8 mouse cellular contexts compared by ENCODE assay signal in the genomic region with DNA sequence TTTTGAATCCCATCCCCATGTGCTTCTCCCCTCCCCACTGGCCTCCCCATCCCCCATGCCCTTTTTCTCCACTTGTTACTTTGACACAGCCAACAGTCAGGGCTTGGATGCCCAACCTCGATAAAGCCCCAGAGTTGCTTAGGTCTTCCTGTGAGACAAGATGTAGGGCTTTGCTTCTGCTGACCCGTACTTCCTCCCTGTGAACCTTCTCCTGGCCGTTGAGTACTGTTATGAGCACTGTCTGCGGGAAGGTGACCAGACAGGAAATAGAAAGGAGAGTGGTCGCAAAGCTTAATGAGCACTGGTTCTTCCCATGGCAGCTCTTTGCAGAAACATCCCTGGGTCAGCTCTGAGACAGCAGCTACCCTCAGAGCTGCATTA. TPM values are rescaled to one million over a fixed set of nuclear protein-coding genes. Genes with fewer than 3 reads are reported as not detected.
DNase-seq lines count a peak whose midpoint lies in the region; ATAC-seq and TF ChIP-seq lines count a peak whose summit lies in the region.

No protein-coding gene starts in this region.

- TF ChIP-seq CTCF in lung, embryonic 14.5 days (IDR thresholded peaks at IDR 0.05; ENCODE audit: low read depth) = no peak

- DNase-seq in lung, embryonic 14.5 days = no peak
- DNase-seq in lung, postnatal 14 days = no peak
- no peak for DNase-seq in embryonic facial prominence, embryonic 10.5 days (ENCODE audit: low spot score)
- no peak for DNase-seq in ovary, postnatal 14 days (ENCODE audit: low spot score)
- DNase-seq in thymus, postnatal 14 days = no peak
- no peak for DNase-seq in left cerebral cortex, postnatal 14 days (ENCODE audit: low spot score in 2 of 2)

- 19% methylated on average over 5 of the region's 5 CpGs for WGBS in lung, embryonic 14.5 days
- WGBS in embryonic facial prominence, embryonic 10.5 days = 49% methylated on average over 5 of the region's 5 CpGs
- WGBS in hindbrain, embryonic 15.5 days = 65% methylated on average over 5 of the region's 5 CpGs

- intact Hi-C loops in left cerebral cortex, postnatal 14 days (cut with DNase I) = no loop called here

- H3K27me3 ChIP-seq in lung, embryonic 14.5 days (ENCODE audit: insufficient read depth, low read length) = no peaks in the 10 kb centered on the region
- no peaks in the 10 kb centered on the region for H3K27me3 ChIP-seq in embryonic facial prominence, embryonic 10.5 days (replicated peaks; ENCODE audit: low read depth, poor library complexity, severe bottlenecking)
- no peaks in the 10 kb centered on the region for H3K27me3 ChIP-seq in hindbrain, embryonic 15.5 days
- no peaks in the 10 kb centered on the region for H3K27me3 ChIP-seq in megakaryocyte, embryonic 14.5 days (replicated peaks)

- peak overlapping the region; percentile 44; the same call in 1 of the 2 replicates for H3K27ac ChIP-seq in lung, embryonic 14.5 days (ENCODE audit: low read depth)
- 0 out of 2 replicates have a peak overlapping the region, but pooled peaks have one; percentile 37 for H3K27ac ChIP-seq in embryonic facial prominence, embryonic 10.5 days (replicated peaks)
- peak overlapping the region; percentile 66 for H3K27ac ChIP-seq in hindbrain, embryonic 15.5 days (replicated peaks)

- no peaks in the 10 kb centered on the region for H3K36me3 ChIP-seq in lung, embryonic 14.5 days (ENCODE audit: insufficient read depth)
- no peaks in the 10 kb centered on the region for H3K36me3 ChIP-seq in embryonic facial prominence, embryonic 10.5 days (replicated peaks)
- H3K36me3 ChIP-seq in hindbrain, embryonic 15.5 days = no peaks in the 10 kb centered on the region
- H3K36me3 ChIP-seq in megakaryocyte, embryonic 14.5 days (replicated peaks; ENCODE audit: low read length) = peaks cover 41% of the 10 kb centered on the region

- H3K9me3 ChIP-seq in lung, embryonic 14.5 days (ENCODE audit: low read depth, low read length) = no peaks in the 10 kb centered on the region
- no peaks in the 10 kb centered on the region for H3K9me3 ChIP-seq in embryonic facial prominence, embryonic 10.5 days
- no peaks in the 10 kb centered on the region for H3K9me3 ChIP-seq in hindbrain, embryonic 15.5 days
- no peaks in the 10 kb centered on the region for H3K9me3 ChIP-seq in megakaryocyte, embryonic 14.5 days

- H3K9ac ChIP-seq in lung, embryonic 14.5 days = no peak overlapping the region
- no peak overlapping the region for H3K9ac ChIP-seq in hindbrain, embryonic 15.5 days

- no peak overlapping the region for H3K4me3 ChIP-seq in lung, embryonic 14.5 days (ENCODE audit: low read depth, low read length)
- no peak overlapping the region for H3K4me3 ChIP-seq in embryonic facial prominence, embryonic 10.5 days
- no peak overlapping the region for H3K4me3 ChIP-seq in hindbrain, embryonic 15.5 days
- H3K4me3 ChIP-seq in megakaryocyte, embryonic 14.5 days (replicated peaks) = peak overlapping the region; percentile 86

- 0 out of 2 replicates have a peak overlapping the region, but pooled peaks have one; percentile 2 for H3K4me2 ChIP-seq in lung, embryonic 14.5 days
- no peak overlapping the region for H3K4me2 ChIP-seq in hindbrain, embryonic 15.5 days

- peaks cover 20% of the 10 kb centered on the region for H3K4me1 ChIP-seq in lung, embryonic 14.5 days (ENCODE audit: insufficient read depth)
- H3K4me1 ChIP-seq in embryonic facial prominence, embryonic 10.5 days = peaks cover 22% of the 10 kb centered on the region
- H3K4me1 ChIP-seq in hindbrain, embryonic 15.5 days (replicated peaks) = peaks cover 36% of the 10 kb centered on the region
- peaks cover 94% of the 10 kb centered on the region for H3K4me1 ChIP-seq in megakaryocyte, embryonic 14.5 days

- ATAC-seq in lung, embryonic 14.5 days (ENCODE audit: insufficient read depth) = no peak
- no peak for ATAC-seq in hindbrain, embryonic 15.5 days (ENCODE audit: low FRiP score, low read depth)

RNA-seq across cellular contexts. Expression of gene Spock2, which starts 25.4 kb away (rescaled TPM):
- 1.2 and 1.3 TPM in 2 replicates for polyA plus RNA-seq in lung, embryonic 14.5 days (2014; fragmentation: Nextera tagmentation; extraction: Ambion mirVana)
- polyA plus RNA-seq in embryonic facial prominence, embryonic 10.5 days (2016; fragmentation: Nextera tagmentation; extraction: Ambion mirVana) = 8.6 and 8.9 TPM in 2 replicates
- 106 and 113 TPM in 2 replicates for polyA plus RNA-seq in hindbrain, embryonic 15.5 days (2015; fragmentation: Nextera tagmentation; extraction: Ambion mirVana)
- 3.1 and 5.4 TPM in 2 replicates for polyA plus RNA-seq in megakaryocyte, embryonic 14.5 days (2012; ENCODE audit: insufficient read depth, low replicate concordance)
- 100 to 1,000 TPM; 564 to 596 TPM for total RNA-seq in left cerebral cortex, postnatal 14 days (2021)

Comparison
In these comparisons a context has a peak if more than half of its experiments do, and no peak if none do; other contexts are left out.
1. RNA of gene Spock2, which starts 25.4 kb away (polyA plus RNA-seq): 106 to 113 TPM in hindbrain, embryonic 15.5 days; 8.6 to 8.9 TPM in embryonic facial prominence, embryonic 10.5 days, 3.1 to 5.4 TPM in megakaryocyte, embryonic 14.5 days and 1.2 to 1.3 TPM in lung, embryonic 14.5 days; every median in the first group is over 10 times any median in the second.
2. Peak in every context shown above with its lines, with median percentiles within 50 percentile points of each other: H3K27ac ChIP-seq.